23 mouse cellular contexts compared by ENCODE assay signal in the genomic region with DNA sequence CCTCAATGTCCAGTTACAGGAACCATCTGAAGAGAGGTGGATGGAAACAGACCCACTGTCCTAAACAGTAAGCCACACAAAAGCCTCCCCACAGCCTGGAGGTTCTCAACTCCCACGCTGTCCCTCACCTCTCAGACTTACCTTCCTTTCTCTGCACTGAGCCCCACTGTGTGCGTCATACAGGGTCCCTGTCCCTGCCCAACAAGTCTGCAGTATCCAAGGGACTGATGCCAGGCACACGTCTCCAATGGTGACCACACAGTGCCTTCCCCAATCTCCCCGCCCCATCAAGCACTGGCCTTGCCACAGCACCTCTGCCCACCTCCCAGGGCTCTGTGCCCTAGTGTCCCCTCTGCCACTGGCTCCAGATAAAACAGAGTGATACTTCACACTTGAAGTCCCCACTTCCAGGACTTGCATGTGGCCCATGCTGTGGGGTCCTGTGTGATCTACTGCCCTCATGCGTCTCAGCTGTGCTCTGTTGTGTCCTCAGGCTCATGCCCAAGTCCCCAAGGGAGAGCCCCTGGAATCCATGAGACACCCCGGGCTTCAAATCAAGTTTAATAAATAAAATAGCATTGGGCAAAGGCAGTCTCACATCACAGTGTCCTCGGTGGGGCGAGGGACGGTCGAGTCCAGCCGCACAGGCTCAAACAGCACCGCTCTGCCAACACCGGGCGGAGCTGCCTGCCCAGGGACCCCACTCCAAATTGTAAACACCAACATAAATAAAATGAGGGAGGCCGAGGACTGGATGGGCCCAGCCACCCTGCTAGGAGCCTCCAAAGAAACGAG. TPM values are rescaled to one million over a fixed set of nuclear protein-coding genes. Genes with fewer than 3 reads are reported as not detected.
DNase-seq lines count a peak whose midpoint lies in the region; ATAC-seq and TF ChIP-seq lines count a peak whose summit lies in the region.
"Had no signal": no experiment of that assay in that cellular context is flagged by ENCODE, and none has a peak within 500 bp of the region (broad histone marks: within the 10 kb centered on the region; RNA-seq: fewer than 3 reads in every experiment).

No protein-coding gene starts in this region.

- ATAC-seq in forebrain, postnatal 0 days = no peak
- no peak for ATAC-seq in intestine, embryonic 14.5 days (replicated peaks; ENCODE audit: low FRiP score, low TSS enrichment, low read depth)
- no peak for ATAC-seq in intestine, embryonic 15.5 days
- ATAC-seq: forebrain, embryonic 14.5 days had no signal

- H3K36me3 ChIP-seq in forebrain, embryonic 10.5 days (replicated peaks) = peaks cover 78% of the 10 kb centered on the region
- H3K36me3 ChIP-seq in forebrain, postnatal 0 days (ENCODE audit: insufficient read depth) = peaks cover 58% of the 10 kb centered on the region
- peaks cover 73% of the 10 kb centered on the region for H3K36me3 ChIP-seq in intestine, embryonic 14.5 days (ENCODE audit: control insufficient read depth, insufficient read depth, low read length)
- peaks cover 41% of the 10 kb centered on the region for H3K36me3 ChIP-seq in intestine, embryonic 15.5 days
- H3K36me3 ChIP-seq in embryonic facial prominence, embryonic 10.5 days (replicated peaks) = peaks cover 77% of the 10 kb centered on the region

- H3K27ac ChIP-seq in forebrain, embryonic 10.5 days = no peak overlapping the region
- H3K27ac ChIP-seq in forebrain, postnatal 0 days (ENCODE audit: low read depth, low read length) = no peak overlapping the region
- H3K27ac ChIP-seq in intestine, embryonic 14.5 days (ENCODE audit: low read depth) = no peak overlapping the region
- no peak overlapping the region for H3K27ac ChIP-seq in intestine, embryonic 15.5 days
- H3K27ac ChIP-seq in embryonic facial prominence, embryonic 10.5 days (replicated peaks) = no peak overlapping the region
- H3K27ac ChIP-seq: heart, embryonic 15.5 days; hindbrain, embryonic 15.5 days; limb, embryonic 15.5 days; midbrain, embryonic 12.5 days; neural tube, embryonic 15.5 days had no signal

- no peaks in the 10 kb centered on the region for H3K9me3 ChIP-seq in forebrain, embryonic 10.5 days
- H3K9me3 ChIP-seq in forebrain, postnatal 0 days (ENCODE audit: low read length) = no peaks in the 10 kb centered on the region
- H3K9me3 ChIP-seq in intestine, embryonic 14.5 days (ENCODE audit: control insufficient read depth, low read length) = no peaks in the 10 kb centered on the region
- H3K9me3 ChIP-seq in intestine, embryonic 15.5 days = no peaks in the 10 kb centered on the region
- no peaks in the 10 kb centered on the region for H3K9me3 ChIP-seq in embryonic facial prominence, embryonic 10.5 days
- H3K9me3 ChIP-seq: heart, embryonic 15.5 days; hindbrain, embryonic 15.5 days; limb, embryonic 15.5 days; midbrain, embryonic 12.5 days; neural tube, embryonic 15.5 days had no signal

- H3K9ac ChIP-seq in forebrain, postnatal 0 days = no peak overlapping the region
- H3K9ac ChIP-seq in intestine, embryonic 14.5 days (ENCODE audit: low read length) = no peak overlapping the region
- no peak overlapping the region for H3K9ac ChIP-seq in intestine, embryonic 15.5 days
- H3K9ac ChIP-seq: heart, embryonic 15.5 days; hindbrain, embryonic 15.5 days; limb, embryonic 15.5 days; lung, embryonic 14.5 days; midbrain, embryonic 12.5 days; neural tube, embryonic 15.5 days had no signal

- no peak overlapping the region for H3K4me2 ChIP-seq in forebrain, postnatal 0 days (ENCODE audit: low read depth)
- H3K4me2 ChIP-seq in intestine, embryonic 14.5 days (ENCODE audit: low read length) = no peak overlapping the region
- no peak overlapping the region for H3K4me2 ChIP-seq in intestine, embryonic 15.5 days (replicated peaks)
- H3K4me2 ChIP-seq: heart, embryonic 15.5 days; hindbrain, embryonic 15.5 days; limb, embryonic 15.5 days; lung, embryonic 14.5 days; midbrain, embryonic 12.5 days; neural tube, embryonic 15.5 days had no signal

- H3K4me3 ChIP-seq in forebrain, embryonic 10.5 days = no peak overlapping the region
- no peak overlapping the region for H3K4me3 ChIP-seq in forebrain, postnatal 0 days (ENCODE audit: low read depth, low read length)
- H3K4me3 ChIP-seq in intestine, embryonic 14.5 days (ENCODE audit: low read depth, low read length) = no peak overlapping the region
- no peak overlapping the region for H3K4me3 ChIP-seq in intestine, embryonic 15.5 days (replicated peaks)
- no peak overlapping the region for H3K4me3 ChIP-seq in embryonic facial prominence, embryonic 10.5 days
- H3K4me3 ChIP-seq: heart, embryonic 15.5 days; hindbrain, embryonic 15.5 days; limb, embryonic 15.5 days; midbrain, embryonic 12.5 days; neural tube, embryonic 15.5 days had no signal

- H3K4me1 ChIP-seq in forebrain, embryonic 10.5 days = no peaks in the 10 kb centered on the region
- H3K4me1 ChIP-seq in forebrain, postnatal 0 days (ENCODE audit: insufficient read depth) = no peaks in the 10 kb centered on the region
- no peaks in the 10 kb centered on the region for H3K4me1 ChIP-seq in intestine, embryonic 14.5 days (replicated peaks; ENCODE audit: control insufficient read depth, insufficient read depth, low read length)
- H3K4me1 ChIP-seq in intestine, embryonic 15.5 days (replicated peaks) = 0 out of 2 replicates have a peak, but pooled peaks cover 2% of the 10 kb centered on the region
- H3K4me1 ChIP-seq in embryonic facial prominence, embryonic 10.5 days = no peaks in the 10 kb centered on the region
- H3K4me1 ChIP-seq: hindbrain, embryonic 15.5 days; limb, embryonic 15.5 days; midbrain, embryonic 12.5 days; neural tube, embryonic 15.5 days had no signal

- peaks cover 4% of the 10 kb centered on the region; the same call in 1 of the 2 replicates for H3K27me3 ChIP-seq in forebrain, embryonic 10.5 days (ENCODE audit: poor library complexity, severe bottlenecking)
- no peaks in the 10 kb centered on the region for H3K27me3 ChIP-seq in forebrain, postnatal 0 days (ENCODE audit: insufficient read depth, low read length)
- no peaks in the 10 kb centered on the region for H3K27me3 ChIP-seq in intestine, embryonic 14.5 days (replicated peaks; ENCODE audit: control insufficient read depth, insufficient read depth, low read length)
- no peaks in the 10 kb centered on the region for H3K27me3 ChIP-seq in intestine, embryonic 15.5 days (replicated peaks)
- H3K27me3 ChIP-seq in embryonic facial prominence, embryonic 10.5 days (replicated peaks; ENCODE audit: low read depth, poor library complexity, severe bottlenecking) = peaks cover 4% of the 10 kb centered on the region
- H3K27me3 ChIP-seq: heart, embryonic 15.5 days; hindbrain, embryonic 15.5 days; limb, embryonic 15.5 days; neural tube, embryonic 15.5 days had no signal

- no peak for TF ChIP-seq CTCF in forebrain, postnatal 0 days (IDR thresholded peaks at IDR 0.05; ENCODE audit: low read depth)

- 94% methylated on average over 16 of the region's 16 CpGs for WGBS in forebrain, embryonic 10.5 days
- 97% methylated on average over 16 of the region's 16 CpGs for WGBS in forebrain, postnatal 0 days
- WGBS in intestine, embryonic 14.5 days = 92% methylated on average over 16 of the region's 16 CpGs
- 89% methylated on average over 16 of the region's 16 CpGs for WGBS in intestine, embryonic 15.5 days
- WGBS in embryonic facial prominence, embryonic 10.5 days = 94% methylated on average over 16 of the region's 16 CpGs

- DNase-seq in forebrain, embryonic 10.5 days (ENCODE audit: extremely low spot score, low spot score) = peak; percentile 10
- no peak for DNase-seq in forebrain, postnatal 0 days
- DNase-seq in intestine, embryonic 14.5 days (ENCODE audit: low spot score) = peak; percentile 41
- peak; percentile 18 to 22 for DNase-seq in right cerebral cortex, postnatal 10 days (ENCODE audit: low spot score in 2 of 2)
- DNase-seq in right cerebral cortex, postnatal 14 days = no peak
- DNase-seq in embryonic facial prominence, embryonic 10.5 days (ENCODE audit: low spot score) = peak; percentile 5
- DNase-seq in neural tube, embryonic 10.5 days (ENCODE audit: extremely low spot score, low spot score) = no peak
- DNase-seq: adrenal gland, postnatal 14 days; cerebellum, adult 9-10 months; kidney, adult 18-20 months; layer of hippocampus, adult 9-11 months; lung, embryonic 14.5 days; retina, postnatal 1 day; thymus, postnatal 25 days had no signal

RNA-seq across cellular contexts. Expression of a gene that starts 6.3 kb away (rescaled TPM):
- 26.0 and 28.8 TPM in 2 replicates for polyA plus RNA-seq in forebrain, embryonic 10.5 days (2016; fragmentation: Nextera tagmentation; extraction: Ambion mirVana)
- total RNA-seq in forebrain, postnatal 0 days (2014; rRNA removed) = 18.5 and 24.1 TPM in 2 replicates
- polyA plus RNA-seq in forebrain, postnatal 0 days (2015; fragmentation: Nextera tagmentation; extraction: Ambion mirVana) = 11.0 and 13.1 TPM in 2 replicates
- polyA plus RNA-seq in intestine, embryonic 14.5 days (2014; fragmentation: Nextera tagmentation; extraction: Ambion mirVana) = 91.9 and 92.2 TPM in 2 replicates
- 106 and 121 TPM in 2 replicates for polyA plus RNA-seq in intestine, embryonic 15.5 days (2015; fragmentation: Nextera tagmentation; extraction: Ambion mirVana)
- 28.4 and 29.2 TPM in 2 replicates for polyA plus RNA-seq in embryonic facial prominence, embryonic 10.5 days (2016; fragmentation: Nextera tagmentation; extraction: Ambion mirVana)

RNA-seq across cellular contexts. Expression of a gene that starts 15.1 kb away (rescaled TPM):
- polyA plus RNA-seq in forebrain, embryonic 10.5 days (2016; fragmentation: Nextera tagmentation; extraction: Ambion mirVana) = 65.0 and 73.5 TPM in 2 replicates
- total RNA-seq in forebrain, postnatal 0 days (2014; rRNA removed) = 70.0 and 73.0 TPM in 2 replicates
- 37.5 and 38.6 TPM in 2 replicates for polyA plus RNA-seq in forebrain, postnatal 0 days (2015; fragmentation: Nextera tagmentation; extraction: Ambion mirVana)
- polyA plus RNA-seq in intestine, embryonic 14.5 days (2014; fragmentation: Nextera tagmentation; extraction: Ambion mirVana) = 47.9 and 48.0 TPM in 2 replicates
- 40.5 and 44.3 TPM in 2 replicates for polyA plus RNA-seq in intestine, embryonic 15.5 days (2015; fragmentation: Nextera tagmentation; extraction: Ambion mirVana)
- polyA plus RNA-seq in embryonic facial prominence, embryonic 10.5 days (2016; fragmentation: Nextera tagmentation; extraction: Ambion mirVana) = 76.4 and 77.3 TPM in 2 replicates

RNA-seq across cellular contexts. Expression of a gene that starts 47.2 kb away (rescaled TPM):
- not detected in 2 replicates for polyA plus RNA-seq in forebrain, embryonic 10.5 days (2016; fragmentation: Nextera tagmentation; extraction: Ambion mirVana)
- not detected in 2 replicates for total RNA-seq in forebrain, postnatal 0 days (2014; rRNA removed)
- not detected in 2 replicates for polyA plus RNA-seq in forebrain, postnatal 0 days (2015; fragmentation: Nextera tagmentation; extraction: Ambion mirVana)
- polyA plus RNA-seq in intestine, embryonic 14.5 days (2014; fragmentation: Nextera tagmentation; extraction: Ambion mirVana) = not detected in 2 replicates
- polyA plus RNA-seq in intestine, embryonic 15.5 days (2015; fragmentation: Nextera tagmentation; extraction: Ambion mirVana) = not detected in 2 replicates
- not detected in 2 replicates for polyA plus RNA-seq in embryonic facial prominence, embryonic 10.5 days (2016; fragmentation: Nextera tagmentation; extraction: Ambion mirVana)
- total RNA-seq: adrenal gland, postnatal 14 days; left cerebral cortex, postnatal 25 days had no signal
- polyA plus RNA-seq: forebrain, embryonic 14.5 days; heart, embryonic 15.5 days; hindbrain, embryonic 15.5 days; limb, embryonic 15.5 days; lung, embryonic 14.5 days; midbrain, embryonic 12.5 days; stomach, embryonic 14.5 days had no signal

Comparison
In these comparisons a context has a peak if more than half of its experiments do, and no peak if none do; other contexts are left out.
1. DNase-seq: peak in forebrain, embryonic 10.5 days (single experiment), intestine, embryonic 14.5 days (single experiment), right cerebral cortex, postnatal 10 days (2 of 2) and embryonic facial prominence, embryonic 10.5 days (single experiment); none in forebrain, postnatal 0 days (single experiment), right cerebral cortex, postnatal 14 days (single experiment) and neural tube, embryonic 10.5 days (single experiment).